Mouse (Mus musculus) heart, postnatal 36 days (tissue): Measurements from ENCODE around the gene Colgalt2. TPM values are rescaled to one million over a fixed set of nuclear protein-coding genes. Genes with fewer than 3 reads are reported as not detected.

ENCODE experiments used
- total RNA-seq, 2 experiments: library from RNA; stranded (reverse); gene quantifications; 2 replicates each; pipeline ENCODE4 v1.2.3; 2021

Colgalt2 gene
- total RNA-seq, 2 experiments from 2014 or later: 3.3 to 3.7 TPM

Other genes with a start within 250 kb of the Colgalt2 start
- gene Tsen15, start 13.1 kb upstream of the Colgalt2 start, total RNA-seq: 10 to 100 TPM; 15.2 to 20.2 TPM